Mouse (Mus musculus): ENCODE data around the gene Meis2. TPM values are rescaled to one million over a fixed set of nuclear protein-coding genes. Genes with fewer than 3 reads are reported as not detected.

The Meis2 gene
- total and polyA plus RNA-seq, 3 experiments: 3.1 to 9.8 TPM; not detected in 1

DNA sequence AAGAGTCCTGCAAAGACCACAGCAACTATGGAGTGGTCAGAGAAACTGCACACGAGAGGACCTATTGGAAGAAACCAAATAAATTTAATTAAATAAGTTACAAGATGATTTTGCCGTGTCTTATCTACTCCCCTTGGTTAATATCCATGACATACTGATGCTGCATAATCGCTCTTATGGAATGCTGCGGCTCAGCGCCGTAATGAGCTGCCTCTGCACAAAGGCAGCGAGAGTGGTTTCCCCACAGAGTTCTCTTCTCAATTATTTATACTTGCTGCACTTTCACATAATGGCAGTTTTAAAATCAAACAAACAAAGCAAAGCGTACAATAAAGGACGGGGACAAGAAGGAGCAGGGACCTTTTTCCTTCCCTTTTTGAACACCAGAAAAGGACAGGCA, 181.5 kb downstream of the Meis2 start:
- H3K4me3 ChIP-seq (ENCODE audit: control insufficient read depth in 1 of 2, insufficient read depth in 1 of 2, low read depth in 2 of 2, low read length in 2 of 2): no peak overlapping the region
- no peaks in the 10 kb centered on the region for H3K79me2 ChIP-seq (ENCODE audit: control insufficient read depth, insufficient read depth, low read length, poor library complexity)
- no peak overlapping the region for H3K9ac ChIP-seq (ENCODE audit: control insufficient read depth, low read depth, low read length, poor library complexity, severe bottlenecking)
- H3K27ac ChIP-seq (ENCODE audit: control insufficient read depth, low read depth, low read length): no peak overlapping the region
- H3K9me3 ChIP-seq (replicated peaks; ENCODE audit: insufficient read depth, low read length): no peaks in the 10 kb centered on the region
- no peaks in the 10 kb centered on the region; a peak in 1 of 4 replicates for H3K4me1 ChIP-seq (ENCODE audit: control insufficient read depth in 1 of 2, insufficient read depth in 2 of 2, low read length in 2 of 2)
- TF ChIP-seq ZKSCAN1 (IDR thresholded peaks at IDR 0.05; ENCODE audit: low read depth, low read length): no peak
- TF ChIP-seq MAX (IDR thresholded peaks at IDR 0.05; ENCODE audit: low read length): no peak
- TF ChIP-seq CTCF (IDR thresholded peaks at IDR 0.05 in 2 of 3, conservative IDR thresholded peaks at IDR 0.05 in 1 of 3; ENCODE audit: control insufficient read depth in 1 of 3, insufficient read depth in 1 of 3, low read depth in 2 of 3, low read length in 3 of 3, poor library complexity in 1 of 3, severe bottlenecking in 1 of 3): no peak
- TF ChIP-seq JUND (IDR thresholded peaks at IDR 0.05; ENCODE audit: low read depth, low read length): no peak
- TF ChIP-seq USF2 (IDR thresholded peaks at IDR 0.05; ENCODE audit: borderline replicate concordance in 1 of 2, insufficient read depth in 1 of 2, low read depth in 1 of 2, low read length in 2 of 2): no peak
- TF ChIP-seq CHD2 (IDR thresholded peaks at IDR 0.05; ENCODE audit: low read length): no peak
- TF ChIP-seq EP300 (IDR thresholded peaks at IDR 0.05; ENCODE audit: low read depth in 1 of 2, low read length in 2 of 2): no peak
- TF ChIP-seq CHD1 (IDR thresholded peaks at IDR 0.05; ENCODE audit: low read depth, low read length): no peak
- TF ChIP-seq POLR2AphosphoS5 (IDR thresholded peaks at IDR 0.05; ENCODE audit: borderline replicate concordance, low read depth, low read length): no peak
- TF ChIP-seq POLR2A (IDR thresholded peaks at IDR 0.05; ENCODE audit: control insufficient read depth in 1 of 2, insufficient read depth in 1 of 2, low read depth in 1 of 2, low read length in 2 of 2, poor library complexity in 1 of 2): no peak
- no peak for TF ChIP-seq RCOR1 (IDR thresholded peaks at IDR 0.05; ENCODE audit: low read depth, low read length)
- TF ChIP-seq GABPA (IDR thresholded peaks at IDR 0.05; ENCODE audit: low read depth, low read length): no peak
- TF ChIP-seq NRF1 (IDR thresholded peaks at IDR 0.05; ENCODE audit: insufficient read depth, low read depth, low read length, poor library complexity, severe bottlenecking): no peak
- no peak for TF ChIP-seq ZNF384 (IDR thresholded peaks at IDR 0.05; ENCODE audit: low read depth, low read length)
- TF ChIP-seq POLR2AphosphoS2 (IDR thresholded peaks at IDR 0.05; ENCODE audit: low read length): no peak
- no peak for TF ChIP-seq USF1 (IDR thresholded peaks at IDR 0.05; ENCODE audit: low read depth, low read length)
- TF ChIP-seq ZC3H11A (IDR thresholded peaks at IDR 0.05; ENCODE audit: low read depth, low read length): no peak
- no peak for TF ChIP-seq MEF2A (IDR thresholded peaks at IDR 0.05; ENCODE audit: extremely low read depth, insufficient replicate concordance, low read depth, low read length, poor library complexity, severe bottlenecking)
- TF ChIP-seq TAL1 (IDR thresholded peaks at IDR 0.05; ENCODE audit: low read length): no peak
- no peak for DNase-seq (ENCODE audit: low read depth, low spot score)
- H3K36me3 ChIP-seq (ENCODE audit: control insufficient read depth in 1 of 2, insufficient read depth in 2 of 2, low read length in 2 of 2): no peaks in the 10 kb centered on the region
- H3K27me3 ChIP-seq (ENCODE audit: control insufficient read depth in 1 of 2, insufficient read depth in 2 of 2, low read length in 2 of 2): no peaks in the 10 kb centered on the region

DNA sequence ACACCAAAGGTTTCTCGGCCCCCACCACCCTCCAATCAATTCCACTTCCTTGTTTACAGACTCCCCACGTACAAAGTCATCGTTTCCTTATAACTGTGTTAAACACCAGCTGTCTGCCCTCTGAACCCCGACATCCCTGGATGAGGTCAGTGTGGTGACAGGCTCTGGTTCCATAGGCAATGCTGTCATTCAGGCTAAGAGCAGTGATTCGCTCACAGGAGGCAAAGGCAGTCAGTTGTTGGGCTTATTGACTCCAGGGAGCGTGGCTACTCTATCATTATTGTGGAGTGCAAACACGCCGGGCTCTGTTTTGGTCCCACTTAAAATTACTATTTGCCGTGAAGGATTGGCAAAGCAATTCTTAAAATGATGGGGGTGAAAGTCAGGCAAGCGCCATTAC, 182.1 kb downstream of the Meis2 start:
- Histone ChIP-seq H3K27me3 (ENCODE audit: control insufficient read depth in 1 of 2, insufficient read depth in 2 of 2, low read length in 2 of 2) (no peaks in the 10 kb centered on the region), H3K36me3 (ENCODE audit: control insufficient read depth in 1 of 2, insufficient read depth in 2 of 2, low read length in 2 of 2) (no peaks in the 10 kb centered on the region), H3K79me2 (ENCODE audit: control insufficient read depth, insufficient read depth, low read length, poor library complexity) (no peaks in the 10 kb centered on the region), H3K4me1 (ENCODE audit: control insufficient read depth in 1 of 2, insufficient read depth in 2 of 2, low read length in 2 of 2) (no peaks in the 10 kb centered on the region), H3K9me3 (replicated peaks; ENCODE audit: insufficient read depth, low read length) (no peaks in the 10 kb centered on the region), H3K9ac (ENCODE audit: control insufficient read depth, low read depth, low read length, poor library complexity, severe bottlenecking) (no peak overlapping the region), H3K27ac (ENCODE audit: control insufficient read depth, low read depth, low read length) (no peak overlapping the region), H3K4me3 (ENCODE audit: control insufficient read depth in 1 of 2, insufficient read depth in 1 of 2, low read depth in 2 of 2, low read length in 2 of 2) (no peak overlapping the region)
- TF ChIP-seq MAX (IDR thresholded peaks at IDR 0.05; ENCODE audit: low read length) (no peak), MXI1 (IDR thresholded peaks at IDR 0.05; ENCODE audit: low read depth, low read length) (no peak), ZKSCAN1 (IDR thresholded peaks at IDR 0.05; ENCODE audit: low read depth, low read length) (no peak)
- no peak for DNase-seq (ENCODE audit: low read depth, low spot score)

Data from MEL (cell line).